Mouse (Mus musculus) spleen, adult 18-20 months (tissue): ENCODE results near the gene Lalba.
"Not testable (repeated sequence)": the region's sequence is repeated elsewhere in the genome, so short reads cannot be mapped to it uniquely, and the experiment has no call there.

ENCODE experiments used
- DNase-seq, 2 experiments: peaks; one replicate each; pipeline ENCODE4 v3.0.0; 2022; ENCODE audit warnings: mixed read lengths in 2 of 2

Gene Lalba

GRCm38 (mm10) chr15:98482701-98483100 lies at the start of gene Lalba:
TSS of gene Lalba (minus strand) at chr15:98482721.
- no peak for DNase-seq

GRCm38 (mm10) chr15:98532281-98532680 lies 49.8 kb upstream of the Lalba start:
- DNase-seq: no peak

- DNase-seq: no peak
Measured at GRCm38 (mm10) chr15:98528066-98528563, 45.6 kb upstream of the Lalba start.

GRCm38 (mm10) chr15:98527056-98527771 lies 44.7 kb upstream of the Lalba start:
- no peak for DNase-seq

GRCm38 (mm10) chr15:98526057-98526456 lies 43.5 kb upstream of the Lalba start:
- no peak for DNase-seq

GRCm38 (mm10) chr15:98521245-98521644 lies 38.7 kb upstream of the Lalba start:
- DNase-seq: no peak

- DNase-seq: peak; percentile 35 to 64
Measured at GRCm38 (mm10) chr15:98517380-98518355, 35.1 kb upstream of the Lalba start.

GRCm38 (mm10) chr15:98514845-98515244 lies 32.3 kb upstream of the Lalba start:
- not testable (repeated sequence) for DNase-seq

- peak; percentile 23 to 26 for DNase-seq
Measured at GRCm38 (mm10) chr15:98514146-98514545, 31.6 kb upstream of the Lalba start.

GRCm38 (mm10) chr15:98513676-98514075 lies 31.2 kb upstream of the Lalba start:
- not testable (repeated sequence) for DNase-seq

GRCm38 (mm10) chr15:98512799-98513321 lies 30.3 kb upstream of the Lalba start:
- DNase-seq: peak; percentile 36 to 39

GRCm38 (mm10) chr15:98512232-98512631 lies 29.7 kb upstream of the Lalba start:
- no peak for DNase-seq

GRCm38 (mm10) chr15:98511386-98511928 lies 28.9 kb upstream of the Lalba start:
- peak; percentile 46 for DNase-seq

GRCm38 (mm10) chr15:98510438-98511385 lies 28.2 kb upstream of the Lalba start:
- DNase-seq: peak; percentile 66 to 85

GRCm38 (mm10) chr15:98509387-98509786 lies 26.9 kb upstream of the Lalba start:
- no peak for DNase-seq

- no peak for DNase-seq
Measured at GRCm38 (mm10) chr15:98507321-98507720, 24.8 kb upstream of the Lalba start.

GRCm38 (mm10) chr15:98506253-98506957 lies 23.9 kb upstream of the Lalba start:
- no peak for DNase-seq

GRCm38 (mm10) chr15:98504514-98504913 lies 22.0 kb upstream of the Lalba start:
- peak; percentile 45 to 82 for DNase-seq

GRCm38 (mm10) chr15:98503317-98503716 lies 20.8 kb upstream of the Lalba start:
- no peak for DNase-seq

GRCm38 (mm10) chr15:98497631-98498030 lies 15.1 kb upstream of the Lalba start:
- no peak for DNase-seq

- no peak for DNase-seq
Measured at GRCm38 (mm10) chr15:98492102-98492501, 9.6 kb upstream of the Lalba start, which contains the start of gene Olfr279. TSS of gene Olfr279 (plus strand) at chr15:98492402.
